Mouse (Mus musculus): ENCODE measurements at regions not wholly inside any gene's neighbourhood (a gene's known extent, or its start where the extent isn't known, plus 50 kb on each side); places are given as distances from the start of the nearest gene placed in this dataset.

- no peak for DNase-seq
Measured at GRCm38 (mm10) chr3:154388656-154389055, 58.2 kb upstream of the Lhx8 start.

- no peak for DNase-seq
Measured at GRCm38 (mm10) chr3:154387271-154387670, 56.8 kb upstream of the Lhx8 start.

GRCm38 (mm10) chr3:154385831-154386312, 55.4 kb upstream of the Lhx8 start:
- DNase-seq, result no peak

GRCm38 (mm10) chr3:154382811-154383210, 52.4 kb upstream of the Lhx8 start:
- DNase-seq, result no peak

GRCm38 (mm10) chr3:154381561-154381960, 51.1 kb upstream of the Lhx8 start:
- no peak for DNase-seq

Measured in cerebellum, postnatal 25 days (tissue).